Mouse (Mus musculus) ES-Bruce4 (cell line): ENCODE measurements around the gene Dgkz. TPM values are rescaled to one million over a fixed set of nuclear protein-coding genes. Genes with fewer than 3 reads are reported as not detected.

ENCODE experiments used
- H3K27ac ChIP-seq: 2 replicates; pipeline ENCODE4 v1.5.1; 2012; ENCODE audit warnings: low read length, inconsistent platforms; ENCODE audit not compliant: insufficient read depth
- H3K27me3 ChIP-seq: 2 replicates; pipeline ENCODE4 v1.6.1; 2012; ENCODE audit warnings: mild to moderate bottlenecking, low read length, inconsistent platforms; ENCODE audit not compliant: control insufficient read depth, poor library complexity, insufficient read depth, severe bottlenecking
- H3K36me3 ChIP-seq: 2 replicates; pipeline ENCODE4 v1.6.1; 2012; ENCODE audit warnings: inconsistent platforms, mild to moderate bottlenecking, low read length, moderate library complexity; ENCODE audit not compliant: control insufficient read depth, poor library complexity, insufficient read depth, severe bottlenecking
- H3K4me1 ChIP-seq: one replicate; pipeline ENCODE4 v1.8.1; 2011; ENCODE audit warnings: low read length; ENCODE audit not compliant: control insufficient read depth, insufficient read depth
- H3K4me3 ChIP-seq: 2 replicates; pipeline ENCODE4 v1.5.1; 2011; ENCODE audit warnings: low read depth, mild to moderate bottlenecking, low read length
- H3K9ac ChIP-seq: 2 replicates; pipeline ENCODE4 v1.6.1; 2012; ENCODE audit warnings: low read depth, mild to moderate bottlenecking, inconsistent platforms; ENCODE audit not compliant: poor library complexity, severe bottlenecking
- H3K9me3 ChIP-seq: replicated peaks from 2 replicates; pipeline ENCODE4 v1.6.1; 2012; ENCODE audit warnings: mild to moderate bottlenecking, low read length, inconsistent platforms; ENCODE audit not compliant: control insufficient read depth, poor library complexity, insufficient read depth, severe bottlenecking
- CTCF ChIP-seq: IDR thresholded peaks from one replicate; pipeline ENCODE4 v1.8.1; 2011; ENCODE audit warnings: low read depth, low read length
- EP300 ChIP-seq: IDR thresholded peaks from 2 replicates; pipeline ENCODE4 v1.6.1; 2011; ENCODE audit warnings: low read depth, low read length; ENCODE audit not compliant: insufficient read depth
- POLR2A ChIP-seq: IDR thresholded peaks from one replicate; pipeline ENCODE4 v1.8.1; 2011; ENCODE audit warnings: low read length; ENCODE audit not compliant: insufficient read depth
- polyA plus RNA-seq: library from polyadenylated mRNA; stranded (reverse); fragments of >200 nt; gene quantifications from 2 replicates; pipeline ENCODE4 v1.2.4, GENCODE M21; 2011; ENCODE audit warnings: low read depth; ENCODE audit not compliant: missing spikeins, insufficient read depth, insufficient read length

Dgkz gene
- polyA plus RNA-seq, 1 experiment = 28.1 TPM

DNA sequence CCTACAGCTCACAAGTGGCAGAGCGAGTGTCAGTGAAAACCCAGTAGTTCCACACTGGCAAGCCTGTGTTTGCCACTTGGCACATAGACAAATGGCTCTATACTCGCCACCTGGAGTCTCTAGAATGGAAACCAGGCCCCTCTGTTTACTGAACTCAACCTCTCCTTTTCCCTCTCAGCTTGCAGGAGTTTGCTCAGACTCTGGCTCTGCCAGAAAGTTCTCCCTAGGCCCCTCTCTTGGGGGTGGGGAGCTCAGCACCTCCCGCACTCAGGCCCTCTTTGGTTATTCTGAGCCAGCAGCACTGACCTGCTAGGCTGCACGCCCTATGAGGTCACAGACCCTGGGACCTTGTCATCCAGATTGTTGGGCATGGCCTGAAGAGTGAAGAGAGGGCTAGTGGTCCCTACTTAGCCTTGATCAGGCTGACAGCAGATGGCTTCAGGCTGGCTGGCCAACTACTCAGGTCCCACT, 20.5 kb downstream of the Dgkz start:
- Histone ChIP-seq H3K27ac (no peak overlapping the region), H3K27me3 (no peaks in the 10 kb centered on the region), H3K36me3 (no peaks in the 10 kb centered on the region), H3K9ac (no peak overlapping the region), H3K4me3 (no peak overlapping the region), H3K9me3 (no peaks in the 10 kb centered on the region), H3K4me1 (peaks cover 12% of the 10 kb centered on the region)
- TF ChIP-seq EP300 = no peak
- no peak for TF ChIP-seq POLR2A
- TF ChIP-seq CTCF = no peak

DNA sequence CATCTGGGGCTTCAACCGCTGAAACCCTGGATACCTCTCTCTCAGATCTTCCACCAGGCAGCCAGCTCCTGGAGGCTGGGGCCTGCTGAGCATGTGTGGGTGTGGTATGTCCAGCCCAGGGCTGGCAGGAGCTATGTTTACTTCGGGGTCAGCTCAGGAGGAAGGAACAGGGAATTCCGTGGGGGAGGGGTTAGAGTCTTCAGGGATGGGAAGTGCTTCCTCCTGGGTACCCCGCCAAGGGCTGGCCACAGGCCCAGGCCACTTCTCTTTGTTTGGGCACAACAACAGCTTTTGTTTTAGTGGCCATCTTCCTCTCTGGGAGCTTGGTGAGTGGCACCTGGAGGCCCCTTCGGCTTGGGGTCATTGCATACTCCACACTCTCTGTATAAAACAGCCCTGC, 21.8 kb downstream of the Dgkz start:
- Histone ChIP-seq H3K27me3 (no peaks in the 10 kb centered on the region), H3K4me1 (peaks cover 8% of the 10 kb centered on the region), H3K9me3 (no peaks in the 10 kb centered on the region), H3K4me3 (no peak overlapping the region), H3K36me3 (no peaks in the 10 kb centered on the region), H3K9ac (no peak overlapping the region), H3K27ac (no peak overlapping the region)
- no peak for TF ChIP-seq CTCF

DNA sequence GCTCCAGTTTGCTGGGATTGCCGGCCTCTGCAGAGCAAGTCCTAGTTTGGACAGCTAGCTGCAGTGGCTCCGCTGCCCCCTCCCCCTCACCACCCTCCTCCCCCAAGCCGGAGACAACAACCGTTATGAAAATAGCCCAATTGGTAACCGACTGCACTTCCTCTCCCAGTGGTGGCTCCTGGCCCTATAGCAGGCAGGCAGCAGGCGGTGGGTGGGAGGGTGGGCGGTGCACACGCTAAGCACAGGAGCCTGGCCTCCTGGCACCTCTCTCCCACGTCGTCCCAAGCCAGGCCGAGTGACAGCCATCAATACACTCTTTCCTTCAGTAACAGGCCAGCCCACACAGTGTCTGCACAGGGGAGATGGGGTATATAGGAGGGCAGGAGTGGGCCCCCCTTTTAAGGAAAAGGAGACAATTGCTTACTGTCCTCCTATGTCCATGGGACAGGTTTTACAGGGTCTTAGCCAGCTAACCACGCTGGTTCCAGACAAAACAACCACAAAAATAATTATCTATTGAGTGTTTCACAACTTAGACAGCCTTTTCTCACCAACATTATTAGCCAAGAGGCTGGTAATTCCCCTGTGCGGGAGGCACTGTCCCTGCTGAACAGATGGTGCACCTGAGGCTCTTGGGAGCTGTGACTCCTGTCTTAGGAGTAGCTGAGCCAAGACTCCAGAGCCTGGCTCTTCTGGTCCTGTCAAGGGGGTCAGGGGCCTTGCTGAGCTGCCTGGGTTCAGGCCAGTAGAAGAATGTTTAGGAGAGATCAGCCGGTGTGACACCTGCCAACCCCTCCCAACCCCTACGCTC, 25.2 kb downstream of the Dgkz start:
- H3K9ac ChIP-seq = peak overlapping the region; percentile 26; the same call in 1 of the 2 replicates
- no peaks in the 10 kb centered on the region for H3K36me3 ChIP-seq
- H3K4me1 ChIP-seq = peaks cover 5% of the 10 kb centered on the region
- H3K4me3 ChIP-seq = no peak overlapping the region
- no peaks in the 10 kb centered on the region for H3K9me3 ChIP-seq
- no peak for TF ChIP-seq EP300
- TF ChIP-seq POLR2A = no peak
- no peak for TF ChIP-seq CTCF
- no peak overlapping the region for H3K27ac ChIP-seq
- H3K27me3 ChIP-seq = no peaks in the 10 kb centered on the region

DNA sequence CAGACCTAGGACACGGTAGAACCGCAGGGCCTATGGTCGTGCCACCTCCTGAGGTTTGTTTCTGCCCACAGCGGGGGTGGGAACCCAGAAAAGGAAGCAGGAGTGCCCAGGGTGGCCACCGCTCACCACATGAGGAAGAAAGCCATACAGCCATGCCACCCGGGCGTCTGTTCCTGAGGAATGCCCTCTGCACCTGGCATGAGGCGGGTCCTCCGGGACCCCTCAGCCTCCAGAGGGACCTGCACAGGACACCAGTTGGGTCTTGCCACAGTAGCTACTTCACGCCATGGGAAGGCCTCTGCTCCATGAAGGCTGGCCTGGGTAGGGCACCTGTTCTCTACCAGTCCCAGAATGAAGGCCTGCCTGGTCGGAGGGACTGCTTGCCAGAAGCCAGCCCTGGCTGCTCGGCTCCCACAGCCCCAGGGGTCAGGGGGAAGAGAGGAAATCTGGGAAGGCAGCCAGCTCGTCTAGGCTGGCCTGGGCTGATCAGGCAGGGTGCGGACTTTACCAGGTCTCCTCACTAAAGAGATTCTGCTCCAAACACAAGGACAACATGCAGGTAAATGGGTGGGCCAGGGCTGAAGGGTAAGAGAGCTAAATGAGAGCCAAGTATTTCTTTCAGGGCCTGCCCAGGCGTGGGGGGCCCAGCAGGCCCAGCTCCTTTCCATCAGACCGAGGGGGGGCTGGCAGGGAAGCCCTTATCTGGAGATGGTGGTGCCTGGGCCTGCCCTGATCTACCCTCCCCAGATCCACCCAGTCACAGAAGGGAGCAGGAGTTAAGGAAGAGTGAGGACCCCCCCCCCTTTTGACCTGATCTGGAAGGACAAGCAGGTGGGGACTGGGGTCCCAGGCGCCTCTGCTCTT, 26.0 kb downstream of the Dgkz start:
- no peaks in the 10 kb centered on the region for H3K27me3 ChIP-seq
- H3K36me3 ChIP-seq = no peaks in the 10 kb centered on the region
- H3K4me3 ChIP-seq = no peak overlapping the region
- H3K4me1 ChIP-seq = peaks cover 5% of the 10 kb centered on the region
- H3K9me3 ChIP-seq = no peaks in the 10 kb centered on the region
- H3K9ac ChIP-seq = peak overlapping the region; percentile 26; the same call in 1 of the 2 replicates
- no peak for TF ChIP-seq CTCF
- TF ChIP-seq EP300 = no peak
- TF ChIP-seq POLR2A = no peak
- no peak overlapping the region for H3K27ac ChIP-seq

DNA sequence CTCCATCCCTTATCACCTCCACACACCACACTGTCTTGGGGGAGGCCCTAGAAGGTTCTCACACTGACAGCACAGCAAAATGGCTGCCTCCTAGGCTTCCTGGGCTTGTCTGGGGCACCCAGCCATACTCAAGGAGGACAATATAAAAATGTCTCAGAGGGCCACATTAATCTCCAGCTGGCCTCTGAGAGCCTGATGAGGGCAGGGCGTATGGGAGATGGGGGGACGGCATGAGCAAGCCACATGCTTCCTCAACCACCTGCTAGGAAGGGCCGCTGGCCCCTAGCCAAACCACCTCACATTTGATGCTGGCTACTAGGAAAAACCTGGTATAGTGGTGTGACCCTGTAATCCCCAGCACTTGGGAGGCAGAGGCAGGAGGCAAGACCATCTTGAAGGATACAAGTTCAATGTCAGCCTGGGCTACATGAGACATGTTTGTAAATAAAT, 26.8 kb downstream of the Dgkz start:
- no peak overlapping the region for H3K4me3 ChIP-seq
- no peaks in the 10 kb centered on the region for H3K36me3 ChIP-seq
- no peak overlapping the region for H3K9ac ChIP-seq
- peaks cover 3% of the 10 kb centered on the region for H3K4me1 ChIP-seq
- H3K9me3 ChIP-seq = no peaks in the 10 kb centered on the region
- no peak overlapping the region for H3K27ac ChIP-seq
- H3K27me3 ChIP-seq = no peaks in the 10 kb centered on the region
- no peak for TF ChIP-seq EP300
- TF ChIP-seq CTCF = no peak
- no peak for TF ChIP-seq POLR2A

DNA sequence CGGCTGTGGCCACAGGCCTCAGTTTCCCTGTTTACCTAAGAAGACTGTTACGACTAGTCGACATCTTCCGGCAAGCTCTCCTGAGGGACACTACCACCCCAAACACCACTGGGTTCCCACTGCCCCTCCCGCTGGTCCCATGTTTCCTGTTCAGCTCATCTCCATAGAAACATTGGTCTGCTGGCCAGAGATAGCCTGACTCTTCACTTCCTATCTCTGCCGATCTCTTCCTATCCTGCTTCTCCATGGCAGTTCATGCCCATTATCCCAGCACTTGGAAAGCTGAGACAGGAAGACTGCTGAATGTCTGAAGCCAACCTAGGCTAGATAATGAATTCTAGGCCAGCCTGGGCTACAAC, 27.5 kb downstream of the Dgkz start:
- H3K27ac ChIP-seq = no peak overlapping the region

More for the DNA sequence above, 27.5 kb downstream of the Dgkz start:
- no peak overlapping the region for H3K4me3 ChIP-seq
- H3K27me3 ChIP-seq = no peaks in the 10 kb centered on the region
- TF ChIP-seq POLR2A (no peak), CTCF (no peak)
- no peak overlapping the region for H3K9ac ChIP-seq
- no peaks in the 10 kb centered on the region for H3K4me1 ChIP-seq
- H3K36me3 ChIP-seq = no peaks in the 10 kb centered on the region
- H3K9me3 ChIP-seq = no peaks in the 10 kb centered on the region
